Mouse (Mus musculus): ENCODE results near the gene Ank3. TPM values are rescaled to one million over a fixed set of nuclear protein-coding genes. Genes with fewer than 3 reads are reported as not detected.

Ank3 gene
- polyA plus RNA-seq, 1 experiment from 2014 or later: 21.6 TPM

GRCm38 (mm10) chr10:69707844-69708550, 309.4 kb downstream of the Ank3 start:
- H3K9ac ChIP-seq (ENCODE audit: low read depth, low read length): no peak overlapping the region
- no peak overlapping the region for H3K4me2 ChIP-seq (replicated peaks; ENCODE audit: low read depth)
- no peaks in the 10 kb centered on the region for H3K9me3 ChIP-seq (ENCODE audit: control insufficient read depth)
- 81% methylated on average over 11 of the region's 11 CpGs for WGBS
- H3K27me3 ChIP-seq (replicated peaks; ENCODE audit: control insufficient read depth, insufficient read depth, low read length): no peaks in the 10 kb centered on the region
- H3K4me3 ChIP-seq (ENCODE audit: low read depth, low read length): no peak overlapping the region
- no peak for TF ChIP-seq CTCF (IDR thresholded peaks at IDR 0.05; ENCODE audit: low read depth)
- no peaks in the 10 kb centered on the region for H3K4me1 ChIP-seq (replicated peaks; ENCODE audit: control insufficient read depth, insufficient read depth, low read length)
- no peak overlapping the region for H3K27ac ChIP-seq (ENCODE audit: low read depth, low read length)
- H3K36me3 ChIP-seq (ENCODE audit: control insufficient read depth, insufficient read depth): no peaks in the 10 kb centered on the region
- no peak for ATAC-seq

- WGBS: 73% methylated on average over 2 of the region's 2 CpGs
- H3K36me3 ChIP-seq (ENCODE audit: control insufficient read depth, insufficient read depth): no peaks in the 10 kb centered on the region
- no peak overlapping the region for H3K9ac ChIP-seq (ENCODE audit: low read depth, low read length)
- no peak for ATAC-seq
- no peaks in the 10 kb centered on the region for H3K4me1 ChIP-seq (replicated peaks; ENCODE audit: control insufficient read depth, insufficient read depth, low read length)
- H3K4me3 ChIP-seq (ENCODE audit: low read depth, low read length): no peak overlapping the region
- H3K27me3 ChIP-seq (replicated peaks; ENCODE audit: control insufficient read depth, insufficient read depth, low read length): no peaks in the 10 kb centered on the region
- H3K27ac ChIP-seq (ENCODE audit: low read depth, low read length): no peak overlapping the region
- no peak overlapping the region for H3K4me2 ChIP-seq (replicated peaks; ENCODE audit: low read depth)
- no peak for TF ChIP-seq CTCF (IDR thresholded peaks at IDR 0.05; ENCODE audit: low read depth)
- H3K9me3 ChIP-seq (ENCODE audit: control insufficient read depth): no peaks in the 10 kb centered on the region
Observed at GRCm38 (mm10) chr10:69709631-69710030, 311.1 kb downstream of the Ank3 start.

GRCm38 (mm10) chr10:69710802-69711201, 312.2 kb downstream of the Ank3 start:
- Histone ChIP-seq H3K27ac (ENCODE audit: low read depth, low read length) (no peak overlapping the region), H3K27me3 (replicated peaks; ENCODE audit: control insufficient read depth, insufficient read depth, low read length) (no peaks in the 10 kb centered on the region), H3K4me2 (replicated peaks; ENCODE audit: low read depth) (no peak overlapping the region), H3K4me3 (ENCODE audit: low read depth, low read length) (no peak overlapping the region), H3K36me3 (ENCODE audit: control insufficient read depth, insufficient read depth) (no peaks in the 10 kb centered on the region), H3K4me1 (replicated peaks; ENCODE audit: control insufficient read depth, insufficient read depth, low read length) (no peaks in the 10 kb centered on the region), H3K9me3 (ENCODE audit: control insufficient read depth) (no peaks in the 10 kb centered on the region), H3K9ac (ENCODE audit: low read depth, low read length) (no peak overlapping the region)
- no peak for TF ChIP-seq CTCF (IDR thresholded peaks at IDR 0.05; ENCODE audit: low read depth)
- ATAC-seq: no peak
- WGBS: 87% methylated on average over 5 of the region's 5 CpGs

GRCm38 (mm10) chr10:69716907-69717306, 318.3 kb downstream of the Ank3 start:
- no peaks in the 10 kb centered on the region for H3K4me1 ChIP-seq (replicated peaks; ENCODE audit: control insufficient read depth, insufficient read depth, low read length)
- no peak overlapping the region for H3K4me2 ChIP-seq (replicated peaks; ENCODE audit: low read depth)
- H3K4me3 ChIP-seq (ENCODE audit: low read depth, low read length): no peak overlapping the region
- ATAC-seq: no peak
- 60% methylated on average over 4 of the region's 4 CpGs for WGBS
- H3K27ac ChIP-seq (ENCODE audit: low read depth, low read length): no peak overlapping the region
- no peak for TF ChIP-seq CTCF (IDR thresholded peaks at IDR 0.05; ENCODE audit: low read depth)
- H3K27me3 ChIP-seq (replicated peaks; ENCODE audit: control insufficient read depth, insufficient read depth, low read length): no peaks in the 10 kb centered on the region
- H3K36me3 ChIP-seq (ENCODE audit: control insufficient read depth, insufficient read depth): no peaks in the 10 kb centered on the region
- H3K9me3 ChIP-seq (ENCODE audit: control insufficient read depth): no peaks in the 10 kb centered on the region
- H3K9ac ChIP-seq (ENCODE audit: low read depth, low read length): no peak overlapping the region

GRCm38 (mm10) chr10:69719421-69719820, 320.8 kb downstream of the Ank3 start:
- H3K27me3 ChIP-seq (replicated peaks; ENCODE audit: control insufficient read depth, insufficient read depth, low read length): no peaks in the 10 kb centered on the region
- WGBS: 87% methylated on average over 5 of the region's 5 CpGs
- ATAC-seq: no peak
- no peak overlapping the region for H3K27ac ChIP-seq (ENCODE audit: low read depth, low read length)
- no peak overlapping the region for H3K4me3 ChIP-seq (ENCODE audit: low read depth, low read length)
- no peaks in the 10 kb centered on the region for H3K36me3 ChIP-seq (ENCODE audit: control insufficient read depth, insufficient read depth)
- no peaks in the 10 kb centered on the region for H3K9me3 ChIP-seq (ENCODE audit: control insufficient read depth)
- TF ChIP-seq CTCF (IDR thresholded peaks at IDR 0.05; ENCODE audit: low read depth): no peak
- H3K4me1 ChIP-seq (replicated peaks; ENCODE audit: control insufficient read depth, insufficient read depth, low read length): no peaks in the 10 kb centered on the region
- no peak overlapping the region for H3K9ac ChIP-seq (ENCODE audit: low read depth, low read length)
- no peak overlapping the region for H3K4me2 ChIP-seq (replicated peaks; ENCODE audit: low read depth)

GRCm38 (mm10) chr10:69719901-69720415, 321.4 kb downstream of the Ank3 start:
- no peaks in the 10 kb centered on the region for H3K27me3 ChIP-seq (replicated peaks; ENCODE audit: control insufficient read depth, insufficient read depth, low read length)
- 0 out of 2 replicates have a peak, but pooled peaks have one; percentile 4 for ATAC-seq
- TF ChIP-seq CTCF (IDR thresholded peaks at IDR 0.05; ENCODE audit: low read depth): no peak
- H3K36me3 ChIP-seq (ENCODE audit: control insufficient read depth, insufficient read depth): no peaks in the 10 kb centered on the region
- H3K27ac ChIP-seq (ENCODE audit: low read depth, low read length): no peak overlapping the region
- H3K9ac ChIP-seq (ENCODE audit: low read depth, low read length): no peak overlapping the region
- H3K4me1 ChIP-seq (replicated peaks; ENCODE audit: control insufficient read depth, insufficient read depth, low read length): no peaks in the 10 kb centered on the region
- H3K4me3 ChIP-seq (ENCODE audit: low read depth, low read length): no peak overlapping the region
- H3K9me3 ChIP-seq (ENCODE audit: control insufficient read depth): no peaks in the 10 kb centered on the region
- 47% methylated on average over 12 of the region's 12 CpGs for WGBS
- no peak overlapping the region for H3K4me2 ChIP-seq (replicated peaks; ENCODE audit: low read depth)

Measured in intestine, postnatal 0 days (tissue).